Mouse (Mus musculus): ENCODE results near the gene Spata13.

Gene Spata13

DNA sequence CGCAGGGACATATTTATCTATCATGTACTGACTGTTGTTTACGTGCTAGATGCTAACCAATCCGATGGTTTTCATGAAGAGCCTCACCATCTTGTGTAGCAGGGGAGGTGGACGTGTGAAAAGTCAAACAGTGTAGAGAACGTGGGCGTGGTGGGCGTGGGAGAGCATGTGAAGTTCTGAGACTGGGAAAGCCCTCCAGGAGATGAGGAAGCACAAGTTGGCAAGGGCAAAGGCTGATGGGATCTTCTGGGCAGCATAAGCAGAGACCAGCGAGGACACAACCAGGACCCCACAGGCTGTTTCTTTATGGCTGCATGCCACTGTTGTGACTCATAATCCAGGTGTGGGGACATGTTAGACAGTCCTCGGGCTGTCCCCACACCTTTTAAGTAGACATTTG, 5.4 kb downstream of the Spata13 start:
- no peak for DNase-seq (ENCODE audit: low spot score in 2 of 2)

DNA sequence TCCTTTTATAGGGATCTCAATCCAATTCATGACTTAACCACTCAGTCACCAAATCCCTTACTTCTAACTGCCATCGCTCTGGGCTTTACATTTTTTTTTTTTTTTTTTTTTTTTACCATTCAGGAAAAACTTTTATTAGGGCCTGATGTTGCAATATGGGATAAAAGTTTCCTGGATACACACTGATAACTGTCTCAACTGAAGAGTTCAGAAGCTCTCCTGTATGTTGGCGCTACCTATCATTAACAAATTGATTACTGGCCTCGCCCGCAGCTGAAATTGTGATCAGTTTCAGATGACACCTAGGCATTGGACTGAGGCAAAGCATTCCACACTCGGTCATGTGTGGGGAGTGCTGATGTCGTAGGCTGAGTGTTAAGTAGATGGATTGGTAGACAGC, 7.3 kb downstream of the Spata13 start:
- DNase-seq (ENCODE audit: low spot score in 2 of 2), result no peak

DNA sequence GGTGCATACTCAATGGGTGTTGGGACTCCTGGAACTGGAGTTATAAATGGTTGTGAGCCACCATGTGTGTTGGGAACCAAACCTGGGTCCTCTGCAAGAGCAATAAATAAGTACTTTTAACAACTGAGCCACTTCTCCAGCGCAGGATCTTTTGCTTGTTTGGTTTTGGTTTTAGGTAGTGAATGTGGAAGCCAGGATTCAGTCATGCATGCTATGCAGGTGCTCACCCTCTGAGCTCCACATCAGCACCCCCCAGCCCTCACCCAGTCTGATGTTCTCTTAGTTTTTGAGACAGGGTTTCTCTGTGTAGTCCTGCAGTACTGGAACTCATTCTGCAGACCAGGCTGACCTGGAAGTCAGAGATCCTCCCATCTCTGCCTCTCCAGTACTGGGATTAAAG, 8.3 kb downstream of the Spata13 start:
- no peak for DNase-seq (ENCODE audit: low spot score in 2 of 2)

DNA sequence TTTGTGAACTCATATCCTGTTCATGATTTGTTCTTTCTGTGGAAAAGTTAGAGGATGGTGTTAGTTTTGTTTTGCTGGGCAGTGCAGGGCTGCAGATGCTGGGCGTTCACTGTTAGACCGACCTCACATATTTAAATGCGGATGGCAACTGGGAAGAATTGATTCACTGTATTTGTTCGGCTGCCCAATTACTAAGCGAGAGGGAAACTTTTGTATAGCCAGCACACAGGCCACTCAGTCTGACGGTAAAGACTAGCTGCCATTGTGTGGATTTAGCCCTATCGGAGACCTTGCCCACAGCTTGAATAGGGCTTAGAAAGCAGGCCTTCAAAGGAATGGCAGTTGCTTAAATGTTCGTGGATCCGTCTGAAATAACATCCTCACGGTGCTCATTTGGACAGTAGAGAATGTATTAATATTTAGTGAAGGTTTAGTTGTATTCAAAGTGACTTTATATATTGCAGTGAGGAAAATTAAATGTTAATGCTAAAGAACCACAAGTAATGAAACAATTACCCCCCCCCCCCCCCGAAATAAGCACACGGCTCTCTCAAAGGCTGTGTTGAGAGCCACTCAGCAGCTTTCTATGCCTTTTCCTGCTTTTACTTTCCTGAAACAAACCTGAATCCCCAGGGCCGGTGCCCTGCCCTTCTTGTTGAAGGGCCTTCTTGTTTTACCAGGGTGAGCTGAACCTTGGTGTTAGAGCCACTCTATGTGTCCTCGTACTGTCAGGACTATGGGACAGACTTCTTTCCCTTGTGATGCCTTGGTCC, 9.5 kb downstream of the Spata13 start:
- DNase-seq (ENCODE audit: low spot score in 2 of 2), result no peak

DNA sequence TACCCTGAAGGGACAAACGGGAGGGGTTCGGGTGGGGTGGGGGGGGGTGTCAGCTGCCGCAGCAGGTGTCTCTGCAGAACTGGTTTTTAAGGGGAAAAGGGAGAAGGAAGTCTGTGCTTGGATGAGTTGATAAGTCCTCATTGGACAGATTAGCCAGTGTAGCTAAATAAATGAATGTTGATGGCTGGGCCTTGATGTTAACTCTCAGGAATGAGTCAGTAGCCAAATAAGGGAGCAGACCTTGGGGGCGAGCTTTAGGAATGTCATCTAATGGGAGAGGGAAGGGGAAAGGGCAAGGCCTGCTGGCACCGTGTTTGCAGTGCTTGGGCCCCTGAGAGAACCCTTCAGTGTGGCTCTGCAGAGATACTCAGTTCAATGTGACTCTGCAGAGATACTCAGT, 12.6 kb downstream of the Spata13 start:
- no peak for DNase-seq (ENCODE audit: low spot score in 2 of 2)

DNA sequence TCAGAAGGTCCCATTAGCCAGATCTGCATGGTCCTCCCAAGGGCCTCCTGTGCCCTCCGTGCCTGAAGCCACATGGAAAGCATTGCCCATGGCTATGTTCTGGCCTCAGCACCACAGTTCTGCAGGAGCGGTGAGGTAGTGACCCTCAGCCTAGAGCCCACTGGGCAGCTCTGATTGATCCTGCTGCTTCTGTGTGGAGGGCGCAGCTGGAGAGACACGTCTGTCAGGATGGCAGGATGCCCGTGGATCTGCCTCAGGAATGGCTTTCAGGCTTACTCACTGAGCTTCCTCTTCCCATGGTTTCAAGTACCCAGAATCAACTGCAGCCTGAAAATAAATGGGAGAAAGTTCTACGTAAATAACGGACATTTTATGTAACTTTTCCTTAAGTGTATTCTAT, 14.1 kb downstream of the Spata13 start:
- no peak for DNase-seq (ENCODE audit: low spot score in 2 of 2)

DNA sequence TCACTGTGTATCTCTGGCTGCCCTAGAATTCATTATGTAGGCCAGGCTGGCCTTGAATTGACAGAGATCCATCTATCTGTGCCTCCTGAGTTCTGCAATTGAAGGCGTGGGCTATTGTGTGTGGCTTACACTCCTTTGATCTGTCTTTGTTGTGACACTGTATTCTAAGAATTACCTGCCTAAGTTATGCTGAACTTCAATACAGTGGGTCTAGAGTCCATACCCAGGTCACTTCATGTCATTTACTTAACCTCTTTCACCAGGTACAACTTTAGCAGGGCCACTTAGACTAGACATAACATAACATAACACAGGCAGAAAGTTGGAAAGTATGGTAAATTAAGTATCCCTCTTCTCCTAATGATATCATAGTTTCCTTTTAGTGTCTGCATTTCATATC, 15.2 kb downstream of the Spata13 start:
- no peak for DNase-seq (ENCODE audit: low spot score in 2 of 2)

DNA sequence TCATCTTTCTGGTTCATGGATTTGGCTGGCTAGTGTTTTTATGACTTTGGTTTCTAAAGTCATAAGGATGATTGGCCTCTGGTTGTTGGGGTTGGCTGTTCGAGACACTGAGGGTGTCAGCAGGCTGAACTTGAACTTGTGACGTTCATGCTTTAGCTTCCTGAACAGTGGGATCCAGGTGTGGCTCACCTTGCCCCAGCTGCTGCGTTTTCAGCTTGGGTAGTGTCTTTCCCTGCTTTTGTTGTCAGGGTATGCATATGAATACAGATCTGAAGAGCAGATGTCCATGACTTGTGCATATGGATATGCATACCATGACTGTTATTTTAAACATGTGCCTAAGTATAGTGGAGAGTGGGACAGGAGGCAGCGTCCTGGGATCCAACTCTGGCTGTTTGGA, 19.4 kb downstream of the Spata13 start:
- DNase-seq (ENCODE audit: low spot score in 2 of 2), result no peak

DNA sequence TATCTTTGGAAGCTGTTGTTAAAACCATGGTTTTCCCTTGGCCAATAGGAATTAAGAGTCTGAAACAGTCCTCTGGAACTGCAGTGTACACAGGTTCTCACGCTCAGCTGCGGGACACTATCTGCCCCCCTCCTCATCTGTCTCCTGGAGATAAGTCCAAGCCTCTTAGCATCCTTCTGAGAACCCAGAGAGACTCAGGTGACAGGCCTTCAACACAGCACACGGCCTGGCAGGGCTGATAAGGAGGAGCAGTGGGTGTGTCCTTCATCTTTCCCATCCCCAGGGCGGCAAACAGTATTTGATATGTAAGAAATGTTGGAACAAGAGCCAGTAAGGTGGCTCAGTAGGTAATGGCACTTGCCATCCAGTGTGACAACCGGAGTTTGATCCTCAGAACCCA, 20.2 kb downstream of the Spata13 start:
- no peak for DNase-seq (ENCODE audit: low spot score in 2 of 2)

DNA sequence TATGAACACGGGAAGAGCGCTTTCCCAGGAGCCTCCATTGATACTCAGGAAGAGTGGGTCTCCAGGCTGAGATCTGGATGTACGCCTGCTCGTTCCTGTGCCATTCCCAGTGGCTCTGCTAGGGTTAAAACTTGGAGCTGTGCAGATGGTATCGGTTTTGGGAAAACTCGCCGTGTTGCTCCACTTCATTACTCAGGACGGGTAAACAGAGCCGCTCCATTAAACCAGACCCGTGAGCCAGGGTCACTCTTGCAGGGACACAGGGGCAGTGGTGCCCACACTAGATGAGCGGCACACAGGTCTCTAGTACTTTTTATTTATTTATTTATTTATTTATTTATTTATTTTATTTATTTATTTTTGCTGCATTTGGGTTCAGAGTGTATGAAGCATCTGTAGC, 20.9 kb downstream of the Spata13 start:
- no peak for DNase-seq (ENCODE audit: low spot score in 2 of 2)

DNA sequence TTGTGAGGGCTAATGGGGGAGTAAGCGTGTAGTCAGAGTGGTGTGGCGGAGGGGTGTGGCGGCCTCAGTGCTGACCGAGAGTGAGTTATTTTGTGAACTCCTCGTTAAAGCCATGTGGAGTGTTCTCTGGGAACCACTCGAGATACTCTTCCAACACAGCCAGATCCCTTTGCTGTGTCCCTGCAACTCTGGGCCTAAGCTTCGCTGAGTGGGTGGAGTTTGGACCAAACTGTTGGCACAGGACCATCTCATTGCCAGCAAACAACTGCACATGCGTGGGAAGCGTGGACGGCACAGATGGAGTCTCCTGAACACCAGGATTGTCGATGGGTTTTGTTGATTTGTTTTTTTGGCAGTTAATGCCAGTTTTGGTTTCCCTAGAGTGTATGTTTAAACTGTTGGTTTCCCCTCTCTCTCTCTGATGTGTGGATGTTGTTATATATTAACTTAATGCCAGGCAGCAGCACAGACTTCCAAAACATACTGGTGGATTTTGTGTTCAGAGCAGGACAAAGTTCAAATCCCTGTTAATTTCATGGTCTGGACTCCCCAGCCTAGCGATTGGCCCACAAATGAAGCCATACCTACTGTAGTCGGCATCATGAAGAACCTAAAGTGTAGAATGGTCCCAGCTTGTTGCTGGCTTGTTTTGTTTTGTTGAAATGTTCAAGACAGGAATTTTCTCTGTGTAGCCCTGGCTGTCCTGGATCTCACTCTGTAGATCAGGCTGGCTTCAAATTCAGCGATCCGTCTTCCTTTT, 22.3 kb downstream of the Spata13 start:
- DNase-seq (ENCODE audit: low spot score in 2 of 2), result peak; percentile 65 to 70

DNA sequence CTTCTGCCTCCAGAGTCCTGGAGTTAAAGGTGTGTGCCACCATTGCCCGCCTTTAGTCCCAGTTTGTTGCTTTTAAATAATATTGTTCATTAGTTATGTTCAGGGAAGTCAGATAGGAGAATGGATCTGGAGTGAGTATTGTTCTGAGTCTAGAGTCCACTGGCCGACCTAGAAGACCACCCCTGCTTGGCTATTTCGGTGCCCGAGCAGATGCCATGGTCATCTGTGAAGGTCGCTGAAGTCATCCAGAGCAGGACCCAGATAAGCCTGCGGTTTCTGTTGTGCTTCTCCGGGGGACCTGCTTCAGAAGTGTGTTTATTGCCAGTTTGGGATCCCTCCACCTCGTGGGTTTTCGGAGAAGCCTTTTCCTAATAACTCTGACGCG, 22.9 kb downstream of the Spata13 start:
- DNase-seq (ENCODE audit: low spot score in 2 of 2), result no peak

DNA sequence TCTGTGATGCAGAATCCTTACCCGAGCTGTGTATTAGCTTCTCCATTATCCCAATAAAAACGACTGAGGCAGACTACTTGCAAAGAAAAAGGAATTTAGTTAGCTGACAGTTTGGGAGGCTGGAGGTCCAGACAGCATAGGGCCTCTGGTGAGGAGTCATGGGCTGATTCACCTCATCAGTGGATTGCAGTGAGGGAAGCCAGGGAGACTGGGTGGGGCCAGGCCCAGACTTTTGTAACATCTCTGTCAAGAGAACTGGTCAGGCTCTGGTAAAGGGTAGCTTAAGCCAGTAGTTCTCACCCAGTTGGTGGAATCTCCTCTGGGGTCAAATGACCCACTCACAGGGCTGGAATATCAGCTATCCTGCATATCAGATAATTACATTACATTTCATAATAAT, 24.1 kb downstream of the Spata13 start:
- no peak for DNase-seq (ENCODE audit: low spot score in 2 of 2)

DNA sequence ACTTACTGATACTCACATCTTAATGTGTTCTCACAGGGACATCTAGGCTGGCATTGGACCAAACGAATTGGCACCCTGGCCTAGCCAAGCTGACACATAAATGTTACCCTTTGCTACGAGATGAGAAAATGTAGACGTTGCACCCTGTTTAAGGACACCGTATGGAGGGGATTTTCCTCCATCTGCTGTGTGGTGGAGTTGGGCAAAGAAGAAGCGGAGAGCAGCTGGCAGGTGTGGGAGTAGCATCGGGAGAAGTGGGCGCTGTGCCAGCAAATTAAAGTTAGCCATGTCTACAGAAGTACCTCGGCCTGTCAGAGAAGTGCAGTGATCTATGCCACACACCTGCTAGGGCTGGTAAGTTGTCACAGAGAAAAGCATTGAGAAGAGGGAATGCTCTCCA, 25.7 kb downstream of the Spata13 start:
- DNase-seq (ENCODE audit: low spot score in 2 of 2), result no peak

DNA sequence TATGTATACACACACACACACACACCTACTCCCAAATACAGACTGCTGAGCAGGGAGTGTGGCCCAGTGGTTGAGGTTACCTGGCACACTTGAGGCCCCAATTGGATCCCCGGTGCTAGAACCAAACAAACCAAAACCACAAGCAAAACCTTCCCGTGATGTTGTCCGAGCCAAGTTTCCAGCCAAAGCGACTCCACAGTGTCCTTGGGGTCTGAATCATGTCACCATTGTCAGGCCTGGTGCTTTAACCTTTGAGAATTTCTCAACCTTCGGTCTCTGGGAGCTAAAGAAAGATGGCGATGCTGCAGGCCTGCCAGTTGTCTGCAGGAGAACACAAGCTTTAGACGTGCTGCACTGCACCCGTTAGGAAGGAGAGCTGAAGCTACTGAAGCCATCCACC, 26.8 kb downstream of the Spata13 start:
- no peak for DNase-seq (ENCODE audit: low spot score in 2 of 2)

DNA sequence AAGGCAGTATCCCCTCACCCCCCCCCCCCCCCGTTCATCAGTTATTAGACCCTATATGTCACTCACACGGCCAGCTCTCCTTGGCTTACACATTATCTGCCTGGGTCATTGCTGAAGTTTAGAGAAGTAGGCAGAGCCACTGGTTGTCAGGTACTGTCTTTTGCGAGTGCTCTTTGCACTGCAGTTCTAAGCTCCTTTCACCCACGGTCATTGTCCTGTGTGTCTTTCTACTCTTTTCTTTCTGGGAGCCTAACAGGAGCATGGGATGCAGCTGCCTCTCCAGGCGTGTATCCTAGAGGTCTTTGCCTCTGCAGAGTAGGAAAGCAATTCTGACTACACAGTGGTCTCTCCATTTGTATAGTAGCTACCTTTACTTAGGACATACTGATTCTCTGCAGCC, 27.5 kb downstream of the Spata13 start:
- no peak for DNase-seq (ENCODE audit: low spot score in 2 of 2)

DNA sequence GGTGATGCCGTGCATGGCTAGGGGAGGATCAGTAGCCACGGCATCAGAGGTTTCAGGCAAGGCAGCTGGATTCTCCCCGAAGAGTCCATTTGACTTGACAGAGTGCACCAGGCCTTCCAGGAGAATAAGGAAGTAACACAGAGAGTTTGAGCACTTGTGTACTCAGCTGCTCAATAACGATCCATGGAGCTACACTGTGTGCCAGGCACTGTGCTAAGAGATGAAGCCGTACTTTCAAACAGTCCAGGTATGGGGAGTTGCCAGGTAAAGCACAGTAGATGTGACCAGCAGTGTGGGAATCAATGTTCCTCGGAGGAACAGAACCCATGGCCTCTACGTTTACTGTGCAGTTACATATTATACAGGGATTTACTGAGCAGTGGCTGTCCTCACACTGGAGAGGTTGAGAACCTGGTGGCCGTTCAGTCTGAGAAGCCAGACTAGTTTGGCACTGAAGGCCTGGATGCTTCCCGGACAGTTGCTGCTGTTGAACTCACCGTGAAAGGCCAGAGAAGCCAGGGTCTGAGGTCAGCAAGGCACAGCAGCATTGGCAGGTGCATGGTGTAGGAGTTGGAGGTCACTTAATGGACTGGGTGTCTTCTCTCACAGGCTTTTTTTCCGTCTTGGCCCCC, 29.6 kb downstream of the Spata13 start:
- no peak for DNase-seq (ENCODE audit: low spot score in 2 of 2)

DNA sequence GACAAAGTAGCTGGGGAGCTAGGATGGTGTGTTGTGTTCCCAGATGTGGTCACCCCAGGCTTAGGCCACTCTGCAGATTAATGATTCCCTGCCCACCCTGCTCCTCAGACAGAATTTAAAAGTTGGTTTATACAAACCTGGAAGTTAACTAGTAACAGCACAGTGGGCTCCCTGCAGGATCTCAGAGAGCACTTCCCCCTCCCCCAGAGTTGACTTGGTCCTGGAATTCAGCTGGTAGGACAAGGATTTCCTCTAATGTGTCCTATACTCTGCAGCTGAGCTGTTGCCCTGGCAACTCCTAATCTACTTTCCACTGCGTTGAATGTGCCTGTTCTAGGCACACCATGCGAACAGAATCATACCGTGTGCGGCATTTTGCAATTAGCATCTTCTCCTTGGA, 30.8 kb downstream of the Spata13 start:
- no peak for DNase-seq (ENCODE audit: low spot score in 2 of 2)

DNA sequence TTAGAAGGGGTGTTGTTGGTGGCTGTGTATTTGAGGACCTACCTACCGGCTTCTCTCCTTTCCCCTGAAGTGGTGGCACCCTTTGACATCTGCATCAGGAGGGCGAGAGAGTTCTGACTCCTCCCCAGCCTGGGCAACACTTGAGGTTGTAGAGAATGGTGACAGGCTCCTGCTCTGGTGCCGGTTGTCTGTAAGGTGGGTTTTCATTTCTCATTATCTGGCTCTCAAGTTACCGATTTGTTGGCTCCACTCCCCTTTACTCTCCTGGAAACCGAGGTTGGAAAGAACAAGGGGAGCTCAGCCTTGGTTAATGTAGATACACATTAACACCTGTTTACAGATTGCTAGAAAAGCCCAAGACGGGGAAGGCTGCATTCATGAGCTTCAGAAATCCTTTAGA, 31.5 kb downstream of the Spata13 start:
- no peak for DNase-seq (ENCODE audit: low spot score in 2 of 2)

DNA sequence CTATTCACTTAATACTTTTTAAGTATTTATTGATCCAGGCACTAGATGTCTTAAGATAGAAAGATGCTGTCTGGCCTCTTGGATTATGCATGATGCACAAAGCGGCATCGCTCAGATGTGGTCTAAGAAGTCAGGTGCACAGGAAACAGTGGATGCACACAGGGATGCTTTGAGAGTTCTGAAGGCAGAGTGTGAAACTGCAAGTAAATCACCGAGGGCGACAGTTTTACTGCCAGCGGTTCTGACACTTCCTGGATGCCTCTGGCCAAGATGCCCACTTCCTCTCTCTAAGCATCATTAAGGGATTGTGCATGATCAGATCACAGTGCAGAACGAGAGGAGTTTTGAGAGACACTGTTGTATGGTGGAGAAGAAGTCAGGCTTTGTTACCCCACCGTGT, 32.5 kb downstream of the Spata13 start:
- no peak for DNase-seq (ENCODE audit: low spot score in 2 of 2)

DNA sequence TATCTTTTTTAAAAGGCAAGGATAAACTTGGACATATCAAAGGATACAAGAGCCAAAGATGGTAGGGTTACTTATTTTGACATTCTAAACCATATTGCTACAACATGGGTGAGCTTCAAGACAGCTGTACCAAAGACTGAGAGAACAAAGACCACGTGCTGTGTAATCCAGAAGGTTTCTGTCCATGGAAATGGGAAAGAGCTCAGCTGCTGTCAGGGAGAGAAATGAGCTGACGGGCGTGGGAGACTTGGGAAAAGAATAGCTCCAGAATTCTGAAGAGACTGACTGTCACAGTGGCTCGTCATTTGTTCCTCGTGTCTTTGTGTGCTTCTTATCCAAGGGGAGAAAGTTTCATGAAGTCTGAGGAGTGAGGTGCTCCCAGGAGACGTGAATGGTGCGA, 36.4 kb downstream of the Spata13 start:
- no peak for DNase-seq (ENCODE audit: low spot score in 2 of 2)

DNA sequence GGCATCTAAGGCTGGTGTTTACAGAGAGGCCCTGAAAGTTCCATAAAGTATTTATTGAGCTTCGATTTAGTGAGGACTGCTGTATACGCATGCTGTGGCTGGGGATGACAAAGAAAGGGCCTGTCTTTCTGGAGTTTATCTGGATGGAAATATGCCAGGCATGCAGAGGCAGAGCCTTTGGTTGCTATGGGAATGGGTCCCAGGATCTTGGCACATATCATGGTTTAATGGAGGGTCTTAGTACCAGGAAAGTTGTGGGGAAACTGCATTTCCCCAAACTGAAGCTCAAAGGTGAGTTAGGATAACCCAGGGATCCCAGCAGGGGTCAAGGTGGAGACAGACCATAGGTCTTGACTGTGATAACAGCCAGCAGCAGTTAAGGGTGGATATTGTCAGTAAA, 37.7 kb downstream of the Spata13 start:
- no peak for DNase-seq (ENCODE audit: low spot score in 2 of 2)

DNA sequence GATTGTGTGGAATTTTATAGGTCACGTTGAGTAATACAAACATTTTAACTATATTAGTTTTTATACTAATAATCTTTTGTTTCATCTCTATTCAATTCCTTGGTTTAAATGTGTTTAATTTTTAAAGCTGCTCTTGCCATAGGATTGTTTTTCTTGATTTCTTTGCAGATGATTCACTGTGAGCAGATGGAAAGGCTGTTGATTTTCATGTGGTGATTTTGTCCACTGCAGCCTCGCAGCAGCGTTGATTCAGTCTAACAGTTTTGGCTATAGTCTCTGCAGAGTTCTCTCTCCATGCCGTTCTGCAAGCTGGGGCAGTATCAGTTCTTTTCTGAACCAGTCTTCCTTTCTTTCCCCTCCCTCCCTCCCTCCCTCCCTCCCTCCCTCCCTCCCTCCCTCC, 41.9 kb downstream of the Spata13 start:
- no peak for DNase-seq (ENCODE audit: low spot score in 2 of 2)
